Mouse (Mus musculus): Measurements from ENCODE around the gene H2-T3.

GRCm38 (mm10) chr17:36182212-36182611 lies 7.9 kb downstream of the H2-T3 start:
- no peak for TF ChIP-seq EP300 (IDR thresholded peaks at IDR 0.05; ENCODE audit: low read depth)
- no peak for TF ChIP-seq CTCF (IDR thresholded peaks at IDR 0.05; ENCODE audit: low read depth)
